Mouse (Mus musculus) ES-E14 (cell line): ENCODE measurements around the gene Nrde2. TPM values are rescaled to one million over a fixed set of nuclear protein-coding genes. Genes with fewer than 3 reads are reported as not detected.
"Not testable (repeated sequence)": the region's sequence is repeated elsewhere in the genome, so short reads cannot be mapped to it uniquely, and the experiment has no call there.

Experiments
- DNase-seq: peaks from one replicate; pipeline ENCODE4 v3.0.0-alpha.2; 2013; ENCODE audit warnings: low read depth, low spot score
- H3K27ac ChIP-seq: 2 replicates; pipeline ENCODE4 v1.5.1; 2012; ENCODE audit warnings: low read depth, mild to moderate bottlenecking, low read length, moderate library complexity, mixed read lengths; ENCODE audit not compliant: poor library complexity, insufficient read depth, severe bottlenecking
- H3K36me3 ChIP-seq: 2 replicates; pipeline ENCODE4 v1.6.1; 2012; ENCODE audit warnings: mild to moderate bottlenecking, low read length, moderate library complexity, mixed read lengths; ENCODE audit not compliant: control insufficient read depth, poor library complexity, insufficient read depth, severe bottlenecking
- H3K4me1 ChIP-seq, 2 experiments: fragments of 150-350 bp in 1 of 2; sonication (generic) in 1 of 2; 2 replicates each; pipeline ENCODE4 v1.6.1; 2012; ENCODE audit warnings: low read length in 2 of 2, mild to moderate bottlenecking in 1 of 2, mixed read lengths in 1 of 2; ENCODE audit not compliant: control insufficient read depth in 2 of 2, insufficient read depth in 2 of 2, poor library complexity in 1 of 2
- H3K4me3 ChIP-seq, 2 experiments: fragments of 150-350 bp in 1 of 2; sonication (generic) in 1 of 2; 2 replicates each; pipeline ENCODE4 v1.5.1; 2012; ENCODE audit warnings: low read length in 2 of 2, low read depth in 1 of 2, mild to moderate bottlenecking in 1 of 2, mixed read lengths in 1 of 2; ENCODE audit not compliant: insufficient read depth in 1 of 2, poor library complexity in 1 of 2, severe bottlenecking in 1 of 2
- H3K9ac ChIP-seq: 2 replicates; pipeline ENCODE4 v1.6.1; 2012; ENCODE audit warnings: low read depth, mild to moderate bottlenecking, low read length, mixed read lengths; ENCODE audit not compliant: poor library complexity, insufficient read depth, severe bottlenecking
- H3K9me3 ChIP-seq: fragments of 150-350 bp; sonication (generic); 2 replicates; pipeline ENCODE4 v1.6.1; 2012; ENCODE audit warnings: low read depth, mild to moderate bottlenecking, low read length; ENCODE audit not compliant: control insufficient read depth, insufficient read depth
- CHD2 ChIP-seq: IDR thresholded peaks from 2 replicates; pipeline ENCODE4 v1.6.1; 2014; ENCODE audit warnings: mild to moderate bottlenecking, low read depth, low read length, inconsistent platforms
- HCFC1 ChIP-seq: IDR thresholded peaks from 2 replicates; pipeline ENCODE4 v1.6.1; 2012; ENCODE audit warnings: low read length, inconsistent platforms, borderline replicate concordance; ENCODE audit not compliant: insufficient read depth
- MAFK ChIP-seq: IDR thresholded peaks from 2 replicates; pipeline ENCODE4 v1.6.1; 2014; ENCODE audit warnings: mild to moderate bottlenecking, low read depth, low read length, inconsistent platforms; ENCODE audit not compliant: insufficient read depth
- ZC3H11A ChIP-seq: IDR thresholded peaks from 2 replicates; pipeline ENCODE4 v1.6.1; 2012; ENCODE audit warnings: low read depth, mild to moderate bottlenecking, inconsistent platforms, low read length, borderline replicate concordance
- ZNF384 ChIP-seq: IDR thresholded peaks from 2 replicates; pipeline ENCODE4 v1.6.1; 2012; ENCODE audit warnings: low read depth, low read length, inconsistent platforms
- in situ Hi-C, 2 experiments: fragments of 600-800 bp; cut with MboI; formaldehyde crosslinking; loops; one replicate each; pipeline ENCODE4 v1.15.1; 2025; ENCODE audit warnings: low sequenced_read_pairs in 2 of 2, inconsistent platforms in 1 of 2; ENCODE audit not compliant: unreplicated experiment in 2 of 2
- total RNA-seq: library from RNA; depleted of rRNA; stranded (reverse); fragments of 300-350 nt; gene quantifications from 2 replicates; pipeline ENCODE4 v1.2.3, GENCODE M21; 2012

Gene Nrde2
- total RNA-seq, 1 experiment, result 36.4 TPM

DNA sequence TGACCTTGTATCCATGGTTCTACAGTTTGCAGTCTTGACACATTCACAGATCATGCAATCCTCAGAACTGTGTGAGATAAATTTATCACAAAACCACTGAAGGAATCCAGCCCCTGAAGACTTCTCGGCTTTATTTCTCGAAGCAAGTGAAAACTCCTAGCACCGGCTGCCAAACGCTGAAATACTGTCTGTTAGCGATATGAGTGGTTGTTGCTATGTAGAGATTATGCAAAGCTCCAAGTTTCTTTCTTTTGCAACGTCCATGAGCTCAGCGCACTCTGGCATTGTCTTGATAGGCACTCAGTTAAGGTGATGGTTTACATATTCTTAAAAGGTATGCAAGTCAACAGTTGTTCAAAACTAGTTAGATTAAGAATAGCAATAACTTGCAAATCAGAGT lies 26.4 kb upstream of the Nrde2 start:
- TF ChIP-seq CHD2 (no peak), ZC3H11A (no peak), MAFK (no peak), ZNF384 (no peak), HCFC1 (no peak)
- Histone ChIP-seq H3K36me3 (no peaks in the 10 kb centered on the region), H3K4me1 (no peaks in the 10 kb centered on the region), H3K4me3 (no peak overlapping the region), H3K9me3 (no peaks in the 10 kb centered on the region), H3K27ac (no peak overlapping the region), H3K9ac (no peak overlapping the region)
- no peak for DNase-seq
- in situ Hi-C loops, result no loop called here

DNA sequence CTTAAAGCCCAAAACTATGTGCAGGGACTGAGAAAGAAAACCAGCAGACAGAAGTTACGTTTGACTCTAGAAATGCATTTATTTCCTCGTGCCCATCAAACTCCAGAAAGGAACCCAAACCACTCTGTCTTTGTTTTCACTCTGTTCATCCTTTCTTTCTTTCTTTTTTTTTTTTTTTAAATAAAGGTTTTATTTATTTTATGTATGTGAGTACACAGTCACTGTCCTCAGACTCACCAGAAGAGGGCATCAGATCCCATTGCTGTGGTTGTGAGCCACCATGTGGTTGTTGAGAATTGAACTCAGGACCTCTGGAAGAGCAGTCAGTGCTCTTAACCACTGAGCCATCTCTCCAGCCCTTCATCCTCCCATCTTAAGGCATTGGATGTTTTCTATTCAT lies 25.5 kb upstream of the Nrde2 start:
- H3K36me3 ChIP-seq, H3K9me3 ChIP-seq, H3K27ac ChIP-seq, in situ Hi-C loops, DNase-seq, H3K4me3 ChIP-seq, H3K9ac ChIP-seq, H3K4me1 ChIP-seq: not testable (repeated sequence)
- TF ChIP-seq ZNF384, result peak; percentile 70; the same call in 1 of the 2 replicates

DNA sequence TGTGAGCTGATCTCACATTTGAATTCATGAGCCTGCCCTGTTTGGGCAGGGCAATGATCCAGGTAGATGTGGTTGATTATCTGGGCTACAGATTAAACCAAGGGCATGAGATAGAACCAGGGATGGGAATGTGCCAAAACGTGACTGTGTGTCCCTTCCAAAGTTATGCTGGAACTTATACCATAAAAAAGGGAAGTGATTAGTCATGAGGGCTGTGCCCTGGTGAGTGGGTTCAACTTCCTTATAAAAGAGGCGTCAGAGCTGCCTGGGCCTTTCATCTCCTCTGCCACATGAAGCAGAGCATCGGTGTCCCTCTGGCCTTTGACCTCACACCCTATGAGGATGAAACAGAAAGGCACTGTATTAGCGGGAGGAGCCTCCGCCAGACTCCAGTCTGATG lies 24.5 kb upstream of the Nrde2 start:
- no peak overlapping the region for H3K27ac ChIP-seq
- H3K4me1 ChIP-seq, result no peaks in the 10 kb centered on the region
- no peak overlapping the region for H3K9ac ChIP-seq
- DNase-seq, result no peak
- in situ Hi-C loops, result no loop called here
- H3K4me3 ChIP-seq, result no peak overlapping the region
- no peaks in the 10 kb centered on the region for H3K36me3 ChIP-seq
- TF ChIP-seq ZNF384, result no peak
- no peak for TF ChIP-seq ZC3H11A
- no peaks in the 10 kb centered on the region for H3K9me3 ChIP-seq

DNA sequence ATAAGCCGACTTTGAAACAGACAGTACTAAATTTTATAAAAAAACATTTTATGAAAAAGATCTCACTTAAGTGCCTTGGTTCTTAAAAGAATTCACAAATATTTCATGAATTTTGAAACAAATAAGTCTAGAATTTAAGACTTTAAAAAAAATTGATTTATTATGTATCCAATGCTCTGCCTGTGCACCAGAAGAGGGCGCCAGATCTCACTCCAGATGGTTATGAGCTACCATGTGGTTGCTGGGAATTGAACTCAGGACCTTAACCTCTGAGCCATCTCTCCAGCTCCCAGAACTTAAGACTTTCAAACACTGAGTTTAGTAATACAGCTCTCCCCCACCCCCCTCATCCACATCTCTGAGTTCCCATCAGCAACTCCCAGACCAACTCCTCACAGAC lies 23.2 kb upstream of the Nrde2 start:
- Histone ChIP-seq H3K4me3 (no peak overlapping the region), H3K4me1 (no peaks in the 10 kb centered on the region), H3K36me3 (no peaks in the 10 kb centered on the region), H3K9me3 (no peaks in the 10 kb centered on the region), H3K9ac (no peak overlapping the region), H3K27ac (no peak overlapping the region)
- 0 out of 2 replicates have a peak, but pooled peaks have one; percentile 59 for TF ChIP-seq ZNF384
- no peak for TF ChIP-seq ZC3H11A
- no peak for TF ChIP-seq MAFK
- no peak for TF ChIP-seq CHD2
- no peak for TF ChIP-seq HCFC1
- DNase-seq, result no peak
- in situ Hi-C loops, result no loop called here

DNA sequence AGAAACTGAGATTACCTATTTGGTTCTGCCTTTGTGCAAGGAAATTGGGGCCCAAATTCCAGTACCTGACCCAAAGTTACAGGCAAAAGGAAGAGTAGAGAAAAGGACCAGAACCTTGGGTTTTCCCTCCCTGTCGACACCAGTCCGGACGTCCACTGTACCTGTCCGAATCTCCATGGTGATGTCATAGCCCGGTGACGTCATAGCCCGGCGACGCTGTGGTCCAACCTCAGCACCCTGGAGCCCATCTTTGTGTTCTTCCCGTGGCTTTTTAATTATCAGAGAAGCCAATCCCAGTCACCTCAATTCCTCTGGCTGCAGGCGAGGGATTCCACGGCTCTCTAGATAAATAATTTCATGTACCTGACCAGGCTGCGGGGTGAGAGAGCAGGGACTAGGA lies 21.3 kb upstream of the Nrde2 start:
- no peaks in the 10 kb centered on the region for H3K36me3 ChIP-seq
- peak overlapping the region; percentile 80; the same call in 1 of the 2 replicates for H3K9ac ChIP-seq
- H3K27ac ChIP-seq, result no peak overlapping the region
- in situ Hi-C loops, result no loop called here
- DNase-seq, result peak; percentile 80
- H3K9me3 ChIP-seq, result no peaks in the 10 kb centered on the region
- H3K4me3 ChIP-seq, result peak overlapping the region; percentile 80 to 81
- H3K4me1 ChIP-seq, result no peaks in the 10 kb centered on the region
- TF ChIP-seq ZNF384 (no peak), HCFC1 (no peak), ZC3H11A (no peak), CHD2 (no peak), MAFK (no peak)
